Mouse (Mus musculus) heart, embryonic 13.5 days (tissue): Measurements from ENCODE around the gene Fto. TPM values are rescaled to one million over a fixed set of nuclear protein-coding genes. Genes with fewer than 3 reads are reported as not detected.

Experiments used
- ATAC-seq: fragments of 200-750 bp; cut with Nextera tagmentation; 2 replicates; pipeline ENCODE4 v1.8.0; 2017; ENCODE audit warnings: moderate TSS enrichment; ENCODE audit not compliant: insufficient number of reproducible peaks, low FRiP score, low TSS enrichment; ENCODE audit errors: extremely low read depth
- H3K27ac ChIP-seq: fragments of 300-500 bp; sonication (generic); replicated peaks from 2 replicates; pipeline ENCODE4 v1.5.1; 2015; ENCODE audit warnings: moderate library complexity, mild to moderate bottlenecking, inconsistent platforms
- H3K27me3 ChIP-seq: fragments of 300-500 bp; sonication (generic); replicated peaks from 2 replicates; pipeline ENCODE4 v1.6.1; 2015; ENCODE audit warnings: mild to moderate bottlenecking, inconsistent platforms
- H3K36me3 ChIP-seq: fragments of 300-500 bp; sonication (generic); 2 replicates; pipeline ENCODE4 v1.6.1; 2015; ENCODE audit warnings: mild to moderate bottlenecking, inconsistent platforms
- H3K4me1 ChIP-seq: fragments of 300-500 bp; sonication (generic); 2 replicates; pipeline ENCODE4 v1.6.1; 2015; ENCODE audit warnings: inconsistent platforms
- H3K4me2 ChIP-seq: fragments of 300-500 bp; sonication (generic); 2 replicates; pipeline ENCODE4 v1.6.1; 2015; ENCODE audit warnings: inconsistent platforms, mild to moderate bottlenecking, moderate library complexity
- H3K4me3 ChIP-seq: fragments of 300-500 bp; sonication (generic); 2 replicates; pipeline ENCODE4 v1.5.1; 2015; ENCODE audit warnings: moderate library complexity, mild to moderate bottlenecking, inconsistent platforms
- H3K9ac ChIP-seq: fragments of 300-500 bp; sonication (generic); 2 replicates; pipeline ENCODE4 v1.6.1; 2015; ENCODE audit warnings: inconsistent platforms, mild to moderate bottlenecking, moderate library complexity
- H3K9me3 ChIP-seq: fragments of 300-500 bp; sonication (generic); 2 replicates; pipeline ENCODE4 v1.6.1; 2016; ENCODE audit warnings: inconsistent platforms
- WGBS: fragments of 180-500 bp; shearing (Covaris S2); methylation state at CpG from one replicate; pipeline ENCODE4 v1.1.7; 2015; ENCODE audit warnings: mixed read lengths; 5-methylcytosine and 5-hydroxymethylcytosine counted together
- polyA plus RNA-seq: library from polyadenylated mRNA; unstranded; fragments of >200 nt; fragmentation: Nextera tagmentation; extraction: Ambion mirVana; gene quantifications from 2 replicates; pipeline ENCODE4 v1.2.1, GENCODE M21; 2015

The Fto gene
- polyA plus RNA-seq, 1 experiment from 2014 or later: 64.3 TPM

- WGBS: 87% methylated on average over 9 of the region's 9 CpGs
- H3K4me1 ChIP-seq: peaks cover 32% of the 10 kb centered on the region
- H3K4me2 ChIP-seq: no peak overlapping the region
- no peaks in the 10 kb centered on the region for H3K27me3 ChIP-seq
- no peaks in the 10 kb centered on the region for H3K36me3 ChIP-seq
- no peaks in the 10 kb centered on the region for H3K9me3 ChIP-seq
- no peak overlapping the region for H3K9ac ChIP-seq
- ATAC-seq: no peak
- H3K27ac ChIP-seq: no peak overlapping the region
- no peak overlapping the region for H3K4me3 ChIP-seq
Observed at GRCm38 (mm10) chr8:91657381-91657780, 344.1 kb downstream of the Fto start.

- H3K27me3 ChIP-seq: no peaks in the 10 kb centered on the region
- H3K9me3 ChIP-seq: no peaks in the 10 kb centered on the region
- no peak for ATAC-seq
- H3K4me1 ChIP-seq: peaks cover 17% of the 10 kb centered on the region
- peak overlapping the region; percentile 42; the same call in 1 of the 2 replicates for H3K27ac ChIP-seq
- no peak overlapping the region for H3K4me3 ChIP-seq
- H3K36me3 ChIP-seq: no peaks in the 10 kb centered on the region
- WGBS: 35% methylated on average over 8 of the region's 8 CpGs
- no peak overlapping the region for H3K9ac ChIP-seq
- H3K4me2 ChIP-seq: peak overlapping the region; percentile 28; the same call in 1 of the 2 replicates
Observed at GRCm38 (mm10) chr8:91660879-91661278, 347.6 kb downstream of the Fto start.

- Histone ChIP-seq H3K9me3 (no peaks in the 10 kb centered on the region), H3K4me3 (no peak overlapping the region), H3K9ac (no peak overlapping the region), H3K4me2 (no peak overlapping the region), H3K27ac (no peak overlapping the region), H3K4me1 (peaks cover 6% of the 10 kb centered on the region; the same call in 1 of the 2 replicates), H3K36me3 (peaks cover 22% of the 10 kb centered on the region), H3K27me3 (no peaks in the 10 kb centered on the region)
- ATAC-seq: no peak
- 90% methylated on average over 16 of the region's 16 CpGs for WGBS
Observed at GRCm38 (mm10) chr8:91669461-91670071, 356.2 kb downstream of the Fto start.

- H3K4me1 ChIP-seq: peaks cover 7% of the 10 kb centered on the region
- 77% methylated on average over 3 of the region's 3 CpGs for WGBS
- no peaks in the 10 kb centered on the region for H3K9me3 ChIP-seq
- no peaks in the 10 kb centered on the region for H3K27me3 ChIP-seq
- ATAC-seq: no peak
- no peak overlapping the region for H3K4me2 ChIP-seq
- H3K9ac ChIP-seq: no peak overlapping the region
- no peak overlapping the region for H3K27ac ChIP-seq
- no peak overlapping the region for H3K4me3 ChIP-seq
- no peaks in the 10 kb centered on the region for H3K36me3 ChIP-seq
Observed at GRCm38 (mm10) chr8:91676928-91677327, 363.6 kb downstream of the Fto start.

- Histone ChIP-seq H3K9me3 (no peaks in the 10 kb centered on the region), H3K27ac (no peak overlapping the region), H3K4me3 (no peak overlapping the region), H3K9ac (no peak overlapping the region), H3K27me3 (0 out of 2 replicates have a peak, but pooled peaks cover 4% of the 10 kb centered on the region), H3K36me3 (no peaks in the 10 kb centered on the region), H3K4me2 (no peak overlapping the region), H3K4me1 (peaks cover 7% of the 10 kb centered on the region)
- no peak for ATAC-seq
- 80% methylated on average over 15 of the region's 15 CpGs for WGBS
Observed at GRCm38 (mm10) chr8:91679451-91679850, 366.1 kb downstream of the Fto start.

- Histone ChIP-seq H3K36me3 (no peaks in the 10 kb centered on the region), H3K9me3 (no peaks in the 10 kb centered on the region), H3K9ac (no peak overlapping the region), H3K4me2 (no peak overlapping the region), H3K4me1 (peaks cover 7% of the 10 kb centered on the region), H3K27ac (no peak overlapping the region), H3K27me3 (0 out of 2 replicates have a peak, but pooled peaks cover 4% of the 10 kb centered on the region), H3K4me3 (no peak overlapping the region)
- WGBS: 75% methylated on average over 5 of the region's 5 CpGs
- no peak for ATAC-seq
Observed at GRCm38 (mm10) chr8:91680125-91680524, 366.8 kb downstream of the Fto start.

- Histone ChIP-seq H3K27ac (no peak overlapping the region), H3K9ac (no peak overlapping the region), H3K36me3 (no peaks in the 10 kb centered on the region), H3K27me3 (0 out of 2 replicates have a peak, but pooled peaks cover 4% of the 10 kb centered on the region), H3K4me3 (no peak overlapping the region), H3K9me3 (no peaks in the 10 kb centered on the region), H3K4me2 (no peak overlapping the region), H3K4me1 (peaks cover 12% of the 10 kb centered on the region)
- 66% methylated on average over 6 of the region's 6 CpGs for WGBS
- ATAC-seq: no peak
Observed at GRCm38 (mm10) chr8:91684596-91685317, 371.4 kb downstream of the Fto start.

- no peak overlapping the region for H3K27ac ChIP-seq
- no peak overlapping the region for H3K9ac ChIP-seq
- no peak overlapping the region for H3K4me2 ChIP-seq
- WGBS: 19% methylated on average over 3 of the region's 3 CpGs
- H3K4me1 ChIP-seq: peaks cover 12% of the 10 kb centered on the region
- 0 out of 2 replicates have a peak, but pooled peaks cover 4% of the 10 kb centered on the region for H3K27me3 ChIP-seq
- no peaks in the 10 kb centered on the region for H3K36me3 ChIP-seq
- no peaks in the 10 kb centered on the region for H3K9me3 ChIP-seq
- no peak for ATAC-seq
- H3K4me3 ChIP-seq: no peak overlapping the region
Observed at GRCm38 (mm10) chr8:91685408-91685807, 372.1 kb downstream of the Fto start.

- Histone ChIP-seq H3K36me3 (no peaks in the 10 kb centered on the region), H3K4me1 (no peaks in the 10 kb centered on the region), H3K4me2 (no peak overlapping the region), H3K27me3 (no peaks in the 10 kb centered on the region), H3K4me3 (no peak overlapping the region), H3K9ac (no peak overlapping the region), H3K9me3 (no peaks in the 10 kb centered on the region), H3K27ac (no peak overlapping the region)
- 59% methylated on average over 15 of the region's 15 CpGs for WGBS
- ATAC-seq: no peak
Observed at GRCm38 (mm10) chr8:91692056-91692721, 378.9 kb downstream of the Fto start.

GRCm38 (mm10) chr8:91706533-91706932 is 393.2 kb downstream of the Fto start:
- Histone ChIP-seq H3K27ac (no peak overlapping the region), H3K36me3 (no peaks in the 10 kb centered on the region), H3K4me2 (no peak overlapping the region), H3K27me3 (peaks cover 9% of the 10 kb centered on the region), H3K9me3 (peaks cover 6% of the 10 kb centered on the region; the same call in 1 of the 2 replicates), H3K4me1 (peaks cover 19% of the 10 kb centered on the region), H3K4me3 (no peak overlapping the region), H3K9ac (no peak overlapping the region)
- 64% methylated on average over 5 of the region's 5 CpGs for WGBS
- no peak for ATAC-seq

GRCm38 (mm10) chr8:91708661-91709060 is 395.3 kb downstream of the Fto start:
- H3K9me3 ChIP-seq: peaks cover 6% of the 10 kb centered on the region; the same call in 1 of the 2 replicates
- H3K4me3 ChIP-seq: no peak overlapping the region
- no peak overlapping the region for H3K4me2 ChIP-seq
- H3K27ac ChIP-seq: no peak overlapping the region
- ATAC-seq: no peak
- no peaks in the 10 kb centered on the region for H3K36me3 ChIP-seq
- WGBS: 76% methylated on average over 7 of the region's 7 CpGs
- peaks cover 41% of the 10 kb centered on the region for H3K4me1 ChIP-seq
- no peak overlapping the region for H3K9ac ChIP-seq
- H3K27me3 ChIP-seq: peaks cover 9% of the 10 kb centered on the region
